Mouse (Mus musculus): ENCODE results near the gene Kif18b.

The Kif18b gene

DNA sequence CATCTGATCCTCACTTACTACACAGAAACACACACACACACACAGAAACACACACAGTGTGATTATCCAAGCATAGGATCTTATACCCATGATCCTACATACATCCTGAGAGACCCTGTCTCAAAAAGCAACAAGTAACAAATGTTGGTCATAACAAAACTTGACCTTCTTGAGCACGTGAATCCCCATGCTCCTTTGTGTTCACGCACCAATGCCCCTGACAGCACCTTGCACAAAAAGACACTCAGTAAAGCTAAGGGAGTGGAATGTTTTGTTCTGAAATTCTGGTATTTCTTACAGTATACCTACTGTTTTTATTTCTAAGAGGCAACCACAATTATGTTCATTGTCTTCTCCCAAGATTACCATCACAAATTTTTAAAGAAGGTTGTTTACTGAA is 45.4 kb downstream of the Kif18b start:
- no peak for DNase-seq

DNA sequence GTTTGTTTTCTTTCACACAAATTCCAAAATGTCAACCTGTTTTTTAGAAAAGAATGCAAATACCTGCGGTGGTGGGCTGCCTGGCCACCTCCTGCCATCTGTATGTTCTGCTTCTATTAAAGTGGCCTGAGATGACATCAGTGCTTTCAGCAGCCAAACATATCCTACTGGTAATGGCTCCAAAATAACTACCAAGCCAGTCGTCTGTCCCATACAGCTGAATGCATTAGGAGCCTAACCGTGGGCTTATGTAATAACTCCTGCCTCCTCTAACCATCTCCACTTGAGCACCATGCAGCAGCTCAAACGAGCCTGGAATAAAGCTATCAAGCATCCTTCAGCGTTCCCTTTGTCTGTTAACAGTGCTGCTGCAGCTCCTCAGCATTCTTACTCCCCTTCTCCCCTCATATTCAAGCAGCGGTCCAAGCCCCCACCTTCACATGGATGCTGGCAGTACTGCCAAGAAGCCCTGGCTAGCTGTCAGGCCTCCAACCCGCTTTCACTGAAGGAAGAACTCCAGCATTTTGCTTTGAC is 50.1 kb downstream of the Kif18b start:
- DNase-seq, result peak; percentile 71

DNA sequence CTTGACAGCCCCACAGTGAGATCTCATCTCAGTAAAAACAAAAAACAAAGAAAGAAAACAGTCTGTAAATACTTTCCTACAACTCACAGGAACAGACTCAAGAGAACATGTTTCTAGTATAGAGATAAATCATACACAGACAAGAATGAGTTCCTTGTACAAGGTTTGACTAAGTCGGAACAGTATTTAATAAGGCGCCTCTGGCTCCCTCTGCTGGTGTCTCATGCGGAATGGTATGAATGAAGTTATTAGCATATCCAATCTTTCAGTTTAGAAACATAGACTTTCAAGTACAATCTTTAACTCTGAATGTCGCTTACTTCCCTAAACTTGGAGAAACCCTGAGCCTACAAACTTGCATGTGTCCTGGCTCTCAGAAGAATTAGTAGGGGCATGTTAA is 60.7 kb downstream of the Kif18b start:
- no peak for DNase-seq

DNA sequence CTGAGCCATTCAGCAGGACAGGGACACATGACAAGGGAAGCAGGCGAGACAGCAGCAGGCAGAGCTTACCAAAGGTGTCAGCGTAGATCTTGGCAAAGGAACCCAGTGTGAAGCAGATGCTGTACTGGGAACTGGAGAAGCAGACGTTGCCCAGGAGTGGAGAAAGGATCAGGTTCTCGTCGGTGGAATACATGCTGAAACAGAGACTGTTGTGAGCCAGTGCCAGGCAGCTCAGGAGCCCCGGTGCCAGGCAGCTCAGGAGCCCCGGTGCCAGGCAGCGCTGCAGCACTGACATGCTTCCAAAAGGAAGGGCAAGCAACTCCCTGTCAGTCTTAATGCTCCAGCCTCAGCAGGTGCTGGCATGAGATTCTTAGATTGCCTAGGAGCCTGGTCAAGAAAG is 65.0 kb downstream of the Kif18b start:
- peak; percentile 49 for DNase-seq

DNA sequence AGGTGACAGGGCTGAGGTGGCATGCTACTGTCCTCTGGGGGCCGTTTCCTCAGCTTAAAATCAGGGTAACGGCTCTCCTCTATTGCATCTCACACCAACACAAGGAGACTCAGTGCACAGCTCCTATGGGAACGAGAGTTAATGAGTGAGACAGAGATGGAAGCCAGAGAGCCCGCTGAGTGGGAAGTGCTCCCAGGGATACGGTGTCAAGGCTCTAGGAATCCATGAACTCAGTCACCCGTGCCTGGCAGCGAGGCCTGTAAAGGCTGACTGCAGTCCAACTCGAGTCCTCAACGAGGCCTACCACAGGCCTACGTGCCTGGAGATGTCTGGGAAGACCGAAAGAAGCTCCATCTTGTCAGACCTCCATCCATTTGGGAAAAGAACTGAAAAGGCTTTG is 66.0 kb downstream of the Kif18b start:
- DNase-seq, result no peak

DNA sequence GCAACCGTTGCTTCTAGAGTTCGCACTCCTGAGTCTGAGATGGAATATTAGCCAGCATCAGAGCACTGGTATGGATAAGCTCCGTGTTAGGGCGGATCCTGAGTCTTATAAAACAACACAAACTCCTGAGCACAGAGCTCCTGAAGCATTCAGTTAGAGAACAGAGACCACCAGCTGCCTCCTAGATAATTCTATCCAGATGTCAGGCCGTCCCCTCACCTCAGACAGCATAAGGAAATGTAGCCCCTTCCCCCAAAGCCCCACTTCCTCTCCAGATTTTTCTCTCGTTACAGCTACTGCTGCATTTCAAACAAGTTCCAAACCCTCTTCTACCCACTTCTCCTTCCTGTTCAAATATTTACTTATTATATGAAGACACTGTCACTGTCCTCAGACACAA is 69.0 kb downstream of the Kif18b start:
- DNase-seq, result no peak

All from right cerebral cortex, postnatal 25 days (tissue).